Mouse (Mus musculus) left cerebral cortex, postnatal 4 days (tissue): ENCODE data around the gene Pde4d. TPM values are rescaled to one million over a fixed set of nuclear protein-coding genes. Genes with fewer than 3 reads are reported as not detected.

ENCODE experiments used
- DNase-seq: peaks from one replicate; pipeline ENCODE4 v3.0.0-alpha.2; 2022
- intact Hi-C: fragments of 180-260 bp; cut with DNase I; formaldehyde crosslinking; loops from one replicate; pipeline ENCODE4 v1.15.1; 2025
- total RNA-seq, 2 experiments: library from RNA; stranded (reverse); gene quantifications; 2 replicates each; pipeline ENCODE4 v1.2.3; 2021

Pde4d gene
- total RNA-seq, 2 experiments from 2014 or later, result 107 to 117 TPM

DNA sequence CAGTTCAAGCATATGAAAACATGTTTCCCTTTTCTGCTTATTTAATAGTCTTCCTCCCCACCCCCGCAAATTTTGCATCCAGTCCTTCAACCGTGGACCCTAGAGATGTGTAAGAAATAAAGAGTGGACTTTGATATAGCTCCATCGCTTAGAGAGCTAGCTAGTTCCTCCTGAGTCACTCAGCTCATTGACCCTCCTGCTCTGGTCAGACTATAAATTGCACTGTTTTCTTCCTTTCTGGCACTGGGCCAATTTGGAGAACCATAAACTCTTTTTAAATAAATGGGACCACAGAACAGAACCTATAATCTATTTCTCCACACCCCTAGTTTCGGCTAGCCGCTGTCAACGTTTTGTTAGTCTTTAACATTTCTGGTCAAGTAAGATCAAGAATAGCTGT lies 1245.3 kb downstream of the Pde4d start:
- intact Hi-C loops, result no loop called here
- DNase-seq, result no peak

GRCm38 (mm10) chr13:109706141-109706540 lies 1256.4 kb downstream of the Pde4d start:
- intact Hi-C loops, result no loop called here
- DNase-seq, result no peak

GRCm38 (mm10) chr13:109706579-109706978 lies 1256.8 kb downstream of the Pde4d start:
- intact Hi-C loops, result no loop called here
- DNase-seq, result no peak

GRCm38 (mm10) chr13:109707154-109707553 lies 1257.4 kb downstream of the Pde4d start:
- intact Hi-C loops, result no loop called here
- no peak for DNase-seq

DNA sequence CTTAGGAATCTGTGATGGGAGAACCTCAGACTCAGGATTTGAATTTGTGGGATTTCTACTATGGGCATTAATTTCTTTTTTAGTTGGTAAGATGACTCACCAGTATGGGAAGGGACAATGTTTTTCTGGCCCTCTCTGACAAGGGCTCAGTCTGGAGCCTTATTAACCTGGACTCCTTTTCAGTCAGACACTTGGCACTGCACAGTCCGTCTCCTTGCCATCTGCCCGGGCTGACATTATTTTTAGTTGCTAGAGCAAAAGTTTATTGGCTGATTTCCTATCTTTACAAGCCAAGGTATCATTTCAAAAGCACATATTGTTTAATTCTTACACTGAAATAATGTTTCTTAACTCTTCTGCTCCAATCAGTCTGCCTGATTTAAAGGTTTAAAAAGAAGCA lies 1258.6 kb downstream of the Pde4d start:
- intact Hi-C loops, result no loop called here
- no peak for DNase-seq

DNA sequence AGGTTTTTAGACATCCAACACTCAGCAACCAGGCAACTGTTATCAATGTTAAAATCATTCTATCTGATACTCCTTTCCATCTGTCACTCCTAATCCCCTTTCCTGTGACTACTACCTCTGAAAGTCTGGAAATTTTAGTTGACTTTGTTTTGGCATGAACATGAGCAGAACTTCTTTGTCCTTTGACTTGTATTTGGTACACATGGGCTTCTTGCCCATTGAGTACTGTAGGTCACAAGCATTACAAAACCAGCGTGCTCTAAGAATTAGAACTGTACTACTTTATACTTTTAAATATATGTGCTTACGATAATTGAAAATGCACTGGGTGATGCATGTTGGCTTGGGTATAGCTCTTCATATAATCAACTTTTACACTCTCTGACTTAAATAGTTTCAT lies 1264.8 kb downstream of the Pde4d start:
- intact Hi-C loops, result no loop called here
- DNase-seq, result no peak

DNA sequence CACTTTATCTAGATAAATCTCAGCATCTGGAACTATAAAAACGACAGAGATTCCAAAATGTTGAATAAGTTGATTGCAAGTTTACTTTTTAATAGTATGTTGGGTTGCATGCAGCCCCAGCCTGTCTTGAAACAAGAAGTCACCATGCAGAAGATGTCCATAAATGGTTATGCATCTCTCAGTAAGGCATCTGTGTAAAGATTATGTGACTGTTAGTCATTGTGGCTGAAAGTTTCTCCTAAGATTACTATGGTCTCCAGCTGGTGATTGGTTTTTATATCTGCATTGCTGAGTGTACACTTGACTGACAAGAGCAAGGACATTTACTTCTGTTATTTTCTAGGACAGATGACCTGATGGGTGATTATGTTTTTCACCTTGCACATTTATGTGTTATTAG lies 1265.6 kb downstream of the Pde4d start:
- intact Hi-C loops, result no loop called here
- DNase-seq, result no peak

DNA sequence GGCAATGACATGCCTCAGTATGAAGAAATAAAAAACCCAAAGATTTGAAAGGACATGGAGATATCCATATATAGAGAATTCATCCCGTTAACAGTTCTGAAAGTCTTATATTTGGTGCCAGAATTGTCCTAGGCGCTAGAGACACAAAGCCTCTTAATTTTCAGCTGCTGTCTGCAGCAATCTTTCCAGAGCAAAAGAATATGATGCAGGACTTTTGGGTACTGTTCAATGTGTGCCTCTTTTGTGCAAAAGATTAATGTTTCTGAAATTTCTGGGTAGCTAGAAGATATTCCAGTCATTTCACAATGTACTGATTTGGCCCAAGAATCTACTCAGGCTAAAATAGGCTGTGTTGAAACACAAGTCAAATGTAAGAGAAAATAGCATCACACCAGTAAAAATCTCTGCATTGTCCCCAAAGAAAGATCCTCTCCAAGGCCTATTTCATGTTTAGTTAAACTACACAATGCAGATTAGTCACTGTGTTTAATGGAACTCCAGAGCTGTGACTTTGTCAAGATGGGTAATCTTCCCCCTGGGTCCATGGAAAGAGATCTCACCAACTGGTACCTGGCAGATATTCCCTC lies 1270.5 kb downstream of the Pde4d start:
- intact Hi-C loops, result no loop called here
- DNase-seq, result no peak

DNA sequence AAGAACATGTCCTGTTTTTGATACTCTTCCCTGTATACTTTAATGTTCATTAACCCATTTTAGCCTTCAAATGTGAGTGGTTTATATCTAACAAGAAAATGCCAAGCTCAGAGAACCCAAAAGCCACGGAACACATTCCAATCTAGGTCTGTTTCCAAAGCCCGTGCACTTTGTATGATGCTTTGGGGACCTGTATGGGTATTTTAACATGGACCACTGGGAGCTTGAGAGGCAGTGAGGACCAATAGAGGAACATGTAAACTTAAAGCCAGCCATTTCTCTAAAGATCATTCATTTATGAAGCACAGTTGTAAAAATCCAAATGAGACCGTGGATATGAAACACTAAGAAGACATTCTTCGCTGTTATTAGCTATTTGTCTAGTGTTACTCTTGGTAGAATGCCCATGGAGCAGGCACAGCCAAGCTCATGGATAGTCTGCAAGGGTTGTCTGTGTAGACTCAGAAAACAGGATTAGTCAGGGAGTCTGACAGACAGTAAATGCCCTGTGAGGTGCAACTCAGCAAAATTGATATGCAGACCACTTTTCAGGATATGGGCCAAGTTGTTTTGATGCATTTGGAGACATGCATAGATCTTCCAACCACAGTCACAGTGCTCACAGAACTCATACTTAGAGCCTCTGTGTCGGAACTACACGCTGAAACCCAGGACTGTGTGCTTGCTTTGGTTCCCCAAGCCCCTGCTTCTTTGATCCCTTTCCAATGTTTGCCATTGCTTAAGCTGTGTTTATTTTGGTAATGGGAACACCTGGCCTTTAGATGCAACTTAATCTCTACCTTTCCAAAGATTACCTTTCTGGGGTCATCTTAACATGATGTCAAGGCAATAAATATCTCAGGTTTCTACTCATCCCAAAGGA lies 1272.7 kb downstream of the Pde4d start:
- no peak for DNase-seq
- intact Hi-C loops, result no loop called here

DNA sequence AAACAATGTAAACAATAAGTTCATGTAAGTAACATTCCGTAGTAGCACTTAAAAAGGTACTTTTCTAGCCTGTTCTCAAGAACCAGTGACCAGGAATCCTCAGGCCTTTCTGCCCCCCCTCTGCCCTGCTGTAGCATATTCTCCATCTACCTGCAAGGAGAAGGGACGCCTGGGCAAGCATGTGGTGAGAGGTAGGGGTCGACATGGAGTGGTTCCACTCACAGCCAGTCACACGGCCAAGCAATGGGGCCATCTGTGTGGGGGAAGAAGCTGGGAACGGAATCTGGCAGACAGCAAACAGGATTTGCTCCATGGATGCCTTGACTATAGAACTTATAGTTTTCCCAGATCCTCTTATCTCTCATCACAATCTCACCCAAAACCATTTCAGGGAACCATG lies 1277.6 kb downstream of the Pde4d start:
- intact Hi-C loops, result no loop called here
- no peak for DNase-seq

DNA sequence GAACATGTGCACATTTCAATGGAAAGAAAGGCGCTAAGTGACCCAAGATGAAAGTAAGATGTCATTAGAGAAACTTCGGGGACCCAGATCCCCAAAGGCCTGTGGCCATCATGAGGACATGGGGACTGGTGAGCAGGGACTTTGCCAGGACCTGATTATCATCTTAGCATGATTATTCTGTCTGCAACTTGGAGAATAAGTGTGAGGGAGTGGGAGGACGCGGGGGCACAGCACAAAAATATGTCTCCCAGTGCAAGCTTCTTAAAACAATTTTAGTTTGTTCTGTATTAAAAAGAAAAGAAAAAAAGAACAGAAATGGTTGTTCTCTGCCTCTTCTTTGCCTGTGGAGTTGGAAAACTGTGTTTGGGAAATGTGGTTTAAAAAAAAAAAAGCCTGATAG lies 1279.9 kb downstream of the Pde4d start:
- intact Hi-C loops, result loop anchor here (10.0 kb wide), 1 partner anchor 385 kb away; no protein-coding TSS in a partner anchor
- no peak for DNase-seq

DNA sequence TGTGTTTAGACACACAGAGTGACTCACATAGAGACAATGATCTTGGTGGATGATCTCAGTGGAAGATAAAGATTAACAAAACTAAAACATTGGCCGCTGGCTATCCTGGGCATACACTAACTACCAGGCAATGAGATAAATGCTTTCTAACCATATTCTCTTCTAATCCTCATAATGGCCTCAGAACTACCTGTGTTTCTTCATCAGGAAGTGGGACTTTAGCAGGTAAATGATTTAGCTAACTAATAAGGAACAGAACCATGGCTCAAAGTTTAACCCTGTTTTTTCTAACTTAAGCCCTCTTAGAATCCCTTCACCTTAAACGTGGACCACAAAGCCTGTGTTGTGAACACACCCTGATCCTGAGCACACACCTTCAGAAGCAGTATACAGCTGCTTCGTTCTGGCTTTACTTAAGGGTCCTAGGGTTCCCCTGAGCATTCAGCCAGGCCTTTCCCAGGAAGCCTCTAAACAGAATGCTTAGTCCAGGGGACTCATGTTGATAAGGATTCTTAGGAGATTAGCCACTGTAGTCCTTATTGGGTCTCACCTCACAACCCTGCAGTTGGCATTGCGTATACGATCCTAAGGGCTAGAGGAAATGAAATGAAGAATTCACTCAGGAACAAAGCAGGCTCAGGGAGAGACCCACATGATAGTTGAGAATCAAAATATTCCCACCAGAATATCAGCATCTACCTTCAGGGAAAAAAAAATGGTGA lies 1283.1 kb downstream of the Pde4d start:
- intact Hi-C loops, result loop anchor here (10.0 kb wide), 1 partner anchor 388 kb away; no protein-coding TSS in a partner anchor
- DNase-seq, result no peak

GRCm38 (mm10) chr13:109736290-109737078 lies 1286.7 kb downstream of the Pde4d start:
- no peak for DNase-seq
- intact Hi-C loops, result loop anchor here (5.0 to 10.0 kb wide), 2 partner anchors 119 to 392 kb away; no protein-coding TSS in a partner anchor

DNA sequence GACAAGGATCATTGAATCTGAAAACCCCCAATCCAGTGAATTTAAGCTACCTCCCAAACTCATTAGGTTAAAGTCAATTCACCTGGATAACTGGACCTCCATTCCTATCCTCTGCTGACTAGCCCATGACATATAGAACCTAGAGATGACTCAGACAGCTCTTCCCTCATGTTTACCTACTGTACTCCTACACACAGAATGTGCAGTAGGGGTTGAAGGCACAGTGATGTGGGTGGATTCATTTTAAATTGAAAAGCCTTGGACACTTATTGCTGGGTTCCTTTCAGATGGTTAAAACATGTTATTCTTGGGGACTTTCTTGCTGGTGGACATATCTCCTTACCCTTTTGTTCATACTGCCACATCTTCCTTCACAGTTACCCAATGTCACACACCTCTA lies 1296.7 kb downstream of the Pde4d start:
- DNase-seq, result no peak
- intact Hi-C loops, result no loop called here

GRCm38 (mm10) chr13:109752236-109752863 lies 1302.6 kb downstream of the Pde4d start:
- intact Hi-C loops, result no loop called here
- DNase-seq, result no peak

GRCm38 (mm10) chr13:109756854-109757253 lies 1307.1 kb downstream of the Pde4d start:
- intact Hi-C loops, result loop anchor here (5.0 kb wide), 1 partner anchor 140 kb away; no protein-coding TSS in a partner anchor
- no peak for DNase-seq

DNA sequence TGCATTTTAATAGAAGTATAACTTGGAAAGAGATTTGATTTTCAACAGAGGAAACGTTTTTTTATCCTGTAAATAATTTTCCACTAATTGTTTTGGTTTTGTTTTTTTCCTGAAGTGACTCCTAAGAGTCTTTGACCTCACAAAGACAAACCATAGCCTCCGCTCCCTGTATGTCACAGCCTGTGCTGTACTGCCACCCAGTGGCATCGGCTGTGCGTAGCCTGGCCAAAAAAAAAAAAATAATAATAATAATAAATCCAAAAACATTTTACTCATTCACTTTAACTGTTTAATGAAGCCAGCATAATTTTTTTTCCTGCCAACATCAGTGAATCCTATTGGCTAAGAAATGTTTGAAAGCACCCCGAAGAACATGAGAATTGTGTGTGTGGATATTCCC lies 1309.5 kb downstream of the Pde4d start:
- intact Hi-C loops, result loop anchor here (5.0 kb wide), 1 partner anchor 142 kb away; no protein-coding TSS in a partner anchor
- peak; percentile 22 for DNase-seq

GRCm38 (mm10) chr13:109761081-109761480 lies 1311.3 kb downstream of the Pde4d start:
- intact Hi-C loops, result no loop called here
- DNase-seq, result no peak

GRCm38 (mm10) chr13:109774791-109775190 lies 1325.0 kb downstream of the Pde4d start:
- intact Hi-C loops, result loop anchor here (5.0 kb wide), 2 partner anchors 133 to 263 kb away; no protein-coding TSS in a partner anchor
- no peak for DNase-seq

GRCm38 (mm10) chr13:109775197-109775596 lies 1325.4 kb downstream of the Pde4d start:
- intact Hi-C loops, result loop anchor here (5.0 kb wide), 2 partner anchors 132 to 262 kb away; no protein-coding TSS in a partner anchor
- no peak for DNase-seq
